ENCODE assay signal across 10 mouse cellular contexts in genomic region chr8:121977819-121978590, GRCm38 (mm10). TPM values are rescaled to one million over a fixed set of nuclear protein-coding genes. Genes with fewer than 3 reads are reported as not detected.
DNase-seq lines count a peak whose midpoint lies in the region; ATAC-seq and TF ChIP-seq lines count a peak whose summit lies in the region.
"Had no signal": no experiment of that assay in that cellular context is flagged by ENCODE, and none has a peak within 500 bp of the region (broad histone marks: within the 10 kb centered on the region; RNA-seq: fewer than 3 reads in every experiment).

No protein-coding gene starts in this region.

- intact Hi-C loops in left cerebral cortex, adult 2 months (cut with DNase I), result loop anchor here (2.0 to 5.0 kb wide), 4 partner anchors 159 to 354 kb away; no protein-coding TSS in a partner anchor

- H3K4me1 ChIP-seq in hindbrain, embryonic 12.5 days, result no peaks in the 10 kb centered on the region
- H3K4me1 ChIP-seq in limb, embryonic 11.5 days (ENCODE audit: control insufficient read depth, insufficient read depth, low read length), result no peaks in the 10 kb centered on the region
- H3K4me1 ChIP-seq: embryonic facial prominence, embryonic 13.5 days; midbrain, embryonic 12.5 days had no signal

- no peaks in the 10 kb centered on the region for H3K9me3 ChIP-seq in hindbrain, embryonic 12.5 days (replicated peaks)
- no peaks in the 10 kb centered on the region for H3K9me3 ChIP-seq in limb, embryonic 11.5 days (ENCODE audit: control insufficient read depth, low read length)
- H3K9me3 ChIP-seq: embryonic facial prominence, embryonic 13.5 days; midbrain, embryonic 12.5 days had no signal

- no peak overlapping the region for H3K9ac ChIP-seq in hindbrain, embryonic 12.5 days
- H3K9ac ChIP-seq in limb, embryonic 11.5 days (ENCODE audit: low read length), result no peak overlapping the region
- H3K9ac ChIP-seq: embryonic facial prominence, embryonic 13.5 days; midbrain, embryonic 12.5 days had no signal

- H3K36me3 ChIP-seq in hindbrain, embryonic 12.5 days, result peaks cover 79% of the 10 kb centered on the region
- H3K36me3 ChIP-seq in limb, embryonic 11.5 days (ENCODE audit: control insufficient read depth, insufficient read depth, low read length), result peaks cover 15% of the 10 kb centered on the region

- WGBS in hindbrain, embryonic 12.5 days, result 68% methylated on average over 8 of the region's 8 CpGs
- 69% methylated on average over 8 of the region's 8 CpGs for WGBS in limb, embryonic 11.5 days

- H3K27me3 ChIP-seq in hindbrain, embryonic 12.5 days, result no peaks in the 10 kb centered on the region
- no peaks in the 10 kb centered on the region for H3K27me3 ChIP-seq in limb, embryonic 11.5 days (ENCODE audit: control insufficient read depth, insufficient read depth, low read length)
- H3K27me3 ChIP-seq: embryonic facial prominence, embryonic 13.5 days; midbrain, embryonic 12.5 days had no signal

- peak; percentile 92 for TF ChIP-seq CTCF in left cerebral cortex, adult 2 months (IDR thresholded peaks at IDR 0.05)

- H3K4me3 ChIP-seq in left cerebral cortex, adult 2 months, result no peak overlapping the region
- H3K4me3 ChIP-seq in hindbrain, embryonic 12.5 days, result no peak overlapping the region
- H3K4me3 ChIP-seq in limb, embryonic 11.5 days (ENCODE audit: low read depth, low read length), result no peak overlapping the region
- H3K4me3 ChIP-seq: embryonic facial prominence, embryonic 13.5 days; midbrain, embryonic 12.5 days had no signal

- H3K27ac ChIP-seq in left cerebral cortex, adult 2 months, result no peak overlapping the region
- H3K27ac ChIP-seq in hindbrain, embryonic 12.5 days, result 0 out of 2 replicates have a peak overlapping the region, but pooled peaks have one; percentile 9
- no peak overlapping the region for H3K27ac ChIP-seq in limb, embryonic 11.5 days (replicated peaks; ENCODE audit: low read depth, low read length)
- H3K27ac ChIP-seq: embryonic facial prominence, embryonic 13.5 days; midbrain, embryonic 12.5 days had no signal

- peak; percentile 72 for ATAC-seq in hindbrain, embryonic 12.5 days (ENCODE audit: low FRiP score)
- ATAC-seq in limb, embryonic 11.5 days (ENCODE audit: insufficient number of reproducible peaks, low FRiP score, low TSS enrichment, low read depth), result no peak

- H3K4me2 ChIP-seq in hindbrain, embryonic 12.5 days (replicated peaks), result no peak overlapping the region
- H3K4me2 ChIP-seq in limb, embryonic 11.5 days (ENCODE audit: low read depth, severe bottlenecking), result no peak overlapping the region
- H3K4me2 ChIP-seq: embryonic facial prominence, embryonic 13.5 days; midbrain, embryonic 12.5 days had no signal

- peak in 1 of 2 experiments; percentile 31 for DNase-seq in left cerebral cortex, adult 2 months (ENCODE audit: extremely low spot score in 1 of 2, low spot score in 2 of 2)
- no peak for DNase-seq in left cerebral cortex, adult 18-20 months (ENCODE audit: low spot score in 2 of 2)
- peak; percentile 88 for DNase-seq in NIH3T3 (ENCODE audit: low read depth)
- DNase-seq in embryo, embryonic 10.5 days (ENCODE audit: low spot score), result peak; percentile 82
- DNase-seq in limb, embryonic 11.5 days (ENCODE audit: low spot score), result peak; percentile 50
- DNase-seq in retina, embryonic 14.5 days (ENCODE audit: low spot score), result peak; percentile 83
- no peak for DNase-seq in thymus, postnatal 4 days

RNA-seq across cellular contexts. Expression of gene Banp, which starts 28.5 kb away (rescaled TPM):
- 10 to 100 TPM; 31.4 to 62.5 TPM for total RNA-seq in left cerebral cortex, adult 2 months (2021)
- total RNA-seq in left cerebral cortex, adult 18-20 months (2021), result 10 to 100 TPM; 44.5 to 52.3 TPM
- polyA plus RNA-seq in hindbrain, embryonic 12.5 days (2016; fragmentation: Nextera tagmentation; extraction: Ambion mirVana), result 48.3 and 57.3 TPM in 2 replicates
- 57.9 and 58.1 TPM in 2 replicates for polyA plus RNA-seq in limb, embryonic 11.5 days (2014; fragmentation: Nextera tagmentation; extraction: Ambion mirVana)

RNA-seq across cellular contexts. Expression of gene Car5a, which starts 33.3 kb away (rescaled TPM):
- total RNA-seq in left cerebral cortex, adult 2 months (2021), result not detected
- under 1 TPM; 0.33 to 0.35 TPM for total RNA-seq in left cerebral cortex, adult 18-20 months (2021)
- 0.18 TPM in 1 of 2 replicates, not detected in the other for polyA plus RNA-seq in hindbrain, embryonic 12.5 days (2016; fragmentation: Nextera tagmentation; extraction: Ambion mirVana)
- polyA plus RNA-seq in limb, embryonic 11.5 days (2014; fragmentation: Nextera tagmentation; extraction: Ambion mirVana), result not detected in 2 replicates
- polyA plus RNA-seq: embryonic facial prominence, embryonic 13.5 days had no signal

Comparison
In these comparisons a context has a peak if more than half of its experiments do, and no peak if none do; other contexts are left out.
1. DNase-seq: peak in NIH3T3 (single experiment), embryo, embryonic 10.5 days (single experiment), limb, embryonic 11.5 days (single experiment) and retina, embryonic 14.5 days (single experiment); none in left cerebral cortex, adult 18-20 months (0 of 2) and thymus, postnatal 4 days (single experiment).